Mouse (Mus musculus) midbrain, postnatal 0 days (tissue): Measurements from ENCODE around the gene Sufu. TPM values are rescaled to one million over a fixed set of nuclear protein-coding genes. Genes with fewer than 3 reads are reported as not detected.
A peak's percentile ranks its signal among the peaks of the same experiment; 100 is the strongest.

Experiments used
- ATAC-seq: fragments of 200-750 bp; cut with Nextera tagmentation; 2 replicates; pipeline ENCODE4 v1.8.0; 2017; ENCODE audit warnings: moderate number of reproducible peaks, mild to moderate bottlenecking, moderate TSS enrichment, moderate library complexity; ENCODE audit not compliant: low FRiP score
- DNase-seq: peaks from one replicate; pipeline ENCODE4 v3.0.0-alpha.2; 2015; ENCODE audit warnings: low spot score
- H3K27ac ChIP-seq: fragments of 300-500 bp; sonication (generic); 2 replicates; pipeline ENCODE4 v1.5.1; 2014; ENCODE audit warnings: low read depth, mild to moderate bottlenecking, low read length, mixed read lengths
- H3K27me3 ChIP-seq: fragments of 300-500 bp; sonication (generic); 2 replicates; pipeline ENCODE4 v1.6.1; 2014; ENCODE audit warnings: low read length, control low read depth, mixed read lengths; ENCODE audit not compliant: insufficient read depth
- H3K36me3 ChIP-seq: fragments of 300-500 bp; sonication (generic); 2 replicates; pipeline ENCODE4 v1.6.1; 2014; ENCODE audit warnings: low read length, control low read depth, mixed read lengths; ENCODE audit not compliant: insufficient read depth
- H3K4me1 ChIP-seq: fragments of 300-500 bp; sonication (generic); 2 replicates; pipeline ENCODE4 v1.6.1; 2014; ENCODE audit warnings: mild to moderate bottlenecking, control low read depth, antibody characterized with exemption, low read length, mixed read lengths; ENCODE audit not compliant: insufficient read depth
- H3K4me2 ChIP-seq: fragments of 300-500 bp; sonication (generic); 2 replicates; pipeline ENCODE4 v1.6.1; 2014; ENCODE audit warnings: low read depth, mild to moderate bottlenecking, low read length, mixed read lengths; ENCODE audit not compliant: poor library complexity, severe bottlenecking
- H3K4me3 ChIP-seq: fragments of 300-500 bp; sonication (generic); 2 replicates; pipeline ENCODE4 v1.5.1; 2014; ENCODE audit warnings: low read depth, mild to moderate bottlenecking, low read length, moderate library complexity
- H3K9ac ChIP-seq: fragments of 300-500 bp; sonication (generic); replicated peaks from 2 replicates; pipeline ENCODE4 v1.6.1; 2014; ENCODE audit warnings: mild to moderate bottlenecking, low read length, moderate library complexity, mixed read lengths; ENCODE audit not compliant: poor library complexity, severe bottlenecking
- H3K9me3 ChIP-seq: fragments of 300-500 bp; sonication (generic); 2 replicates; pipeline ENCODE4 v1.6.1; 2016; ENCODE audit warnings: low read length, control low read depth
- CTCF ChIP-seq: IDR thresholded peaks from 2 replicates; pipeline ENCODE4 v1.5.1; 2016; ENCODE audit warnings: antibody characterized with exemption, mild to moderate bottlenecking
- WGBS: fragments of 180-500 bp; shearing (Covaris S2); extraction: QIAGEN DNeasy Blood & Tissue Kit; methylation state at CpG from one replicate; pipeline ENCODE4 v1.1.7; 2014; 5-methylcytosine and 5-hydroxymethylcytosine counted together
- polyA plus RNA-seq: library from polyadenylated mRNA; unstranded; fragments of >200 nt; fragmentation: Nextera tagmentation; extraction: Ambion mirVana; gene quantifications from 2 replicates; pipeline ENCODE4 v1.2.1, GENCODE M21; 2015
- total RNA-seq: library from RNA; depleted of rRNA; stranded (reverse); fragments of >200 nt; gene quantifications from 2 replicates; pipeline ENCODE4 v1.2.3, GENCODE M21; 2014

Gene Sufu
- total and polyA plus RNA-seq, 2 experiments from 2014 or later: 11.5 to 13.2 TPM

- DNase-seq (no peak), ATAC-seq (no peak)
- Histone ChIP-seq H3K27ac (0 out of 2 replicates have a peak overlapping the region, but pooled peaks have one; percentile 18), H3K36me3 (peaks cover 21% of the 10 kb centered on the region), H3K4me2 (no peak overlapping the region), H3K27me3 (no peaks in the 10 kb centered on the region), H3K9ac (no peak overlapping the region), H3K4me3 (no peak overlapping the region), H3K9me3 (no peaks in the 10 kb centered on the region), H3K4me1 (0 out of 2 replicates have a peak, but pooled peaks cover 3% of the 10 kb centered on the region)
- TF ChIP-seq CTCF: no peak
- WGBS: 92% methylated on average over 4 of the region's 4 CpGs
These were observed 81.5 kb downstream of the Sufu start for GRCm38 (mm10) chr19:46478242-46478641.

GRCm38 (mm10) chr19:46478826-46479225, 82.1 kb downstream of the Sufu start:
- DNase-seq (no peak), ATAC-seq (no peak)
- 0 out of 2 replicates have a peak overlapping the region, but pooled peaks have one; percentile 3 for H3K27ac ChIP-seq
- H3K27me3 ChIP-seq: no peaks in the 10 kb centered on the region
- H3K4me3 ChIP-seq: no peak overlapping the region
- no peaks in the 10 kb centered on the region for H3K9me3 ChIP-seq
- no peak overlapping the region for H3K4me2 ChIP-seq
- H3K9ac ChIP-seq: no peak overlapping the region
- WGBS: 73% methylated on average over 5 of the region's 5 CpGs
- 0 out of 2 replicates have a peak, but pooled peaks cover 3% of the 10 kb centered on the region for H3K4me1 ChIP-seq
- no peak for TF ChIP-seq CTCF
- H3K36me3 ChIP-seq: peaks cover 15% of the 10 kb centered on the region

- H3K9ac ChIP-seq: no peak overlapping the region
- peaks cover 7% of the 10 kb centered on the region; the same call in 1 of the 2 replicates for H3K4me1 ChIP-seq
- peaks cover 11% of the 10 kb centered on the region for H3K36me3 ChIP-seq
- H3K4me2 ChIP-seq: no peak overlapping the region
- whole genome bisulfite sequencing: 75% methylated on average over 21 of the region's 21 CpGs
- H3K9me3 ChIP-seq: no peaks in the 10 kb centered on the region
- ATAC-seq: no peak
- TF ChIP-seq CTCF: no peak
- DNase-seq: no peak
- no peak overlapping the region for H3K27ac ChIP-seq
- H3K4me3 ChIP-seq: no peak overlapping the region
- H3K27me3 ChIP-seq: no peaks in the 10 kb centered on the region
These were observed 82.8 kb downstream of the Sufu start for GRCm38 (mm10) chr19:46479306-46480075.

DNA sequence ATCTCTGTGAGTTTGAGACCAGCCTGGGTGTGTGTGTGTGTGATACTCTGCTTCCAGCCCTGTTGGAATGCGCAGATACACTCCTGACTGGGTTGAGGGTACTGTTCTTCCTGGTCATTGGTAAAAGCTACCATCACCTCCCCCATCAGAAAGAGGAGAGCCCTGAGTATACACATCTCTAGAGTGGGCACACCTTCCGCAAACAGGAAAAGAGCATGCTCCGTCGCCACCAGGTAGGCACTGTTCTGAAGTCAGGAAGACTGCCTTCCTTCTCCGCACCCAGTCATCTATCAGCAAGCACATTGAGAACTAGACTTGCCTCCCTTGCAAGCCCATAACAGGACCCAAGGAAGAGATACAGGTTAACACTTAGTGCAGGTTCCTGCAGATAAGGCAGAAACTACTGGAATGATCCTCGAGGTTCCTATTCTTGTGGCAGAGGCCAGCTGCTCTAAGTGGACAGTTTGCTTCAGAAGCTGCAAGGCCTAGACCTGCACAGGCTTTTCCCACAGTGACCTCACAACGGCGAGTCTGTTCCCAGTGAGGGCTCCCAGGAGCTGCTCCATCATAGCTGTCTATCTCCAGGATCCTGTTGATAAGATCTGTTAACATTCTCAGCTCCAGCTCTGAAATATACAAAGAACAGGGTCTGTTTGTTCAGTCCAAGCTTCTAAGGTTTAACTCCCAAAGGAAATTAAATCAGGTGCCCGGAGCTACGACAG, 84.1 kb downstream of the Sufu start:
- DNase-seq (no peak), ATAC-seq (no peak)
- Histone ChIP-seq H3K9me3 (no peaks in the 10 kb centered on the region), H3K36me3 (peaks cover 8% of the 10 kb centered on the region), H3K9ac (no peak overlapping the region), H3K27ac (peak overlapping the region; percentile 44; the same call in 1 of the 2 replicates), H3K4me2 (no peak overlapping the region), H3K27me3 (no peaks in the 10 kb centered on the region), H3K4me3 (no peak overlapping the region), H3K4me1 (peaks cover 7% of the 10 kb centered on the region; the same call in 1 of the 2 replicates)
- 59% methylated on average over 10 of the region's 10 CpGs for WGBS
- no peak for TF ChIP-seq CTCF

DNA sequence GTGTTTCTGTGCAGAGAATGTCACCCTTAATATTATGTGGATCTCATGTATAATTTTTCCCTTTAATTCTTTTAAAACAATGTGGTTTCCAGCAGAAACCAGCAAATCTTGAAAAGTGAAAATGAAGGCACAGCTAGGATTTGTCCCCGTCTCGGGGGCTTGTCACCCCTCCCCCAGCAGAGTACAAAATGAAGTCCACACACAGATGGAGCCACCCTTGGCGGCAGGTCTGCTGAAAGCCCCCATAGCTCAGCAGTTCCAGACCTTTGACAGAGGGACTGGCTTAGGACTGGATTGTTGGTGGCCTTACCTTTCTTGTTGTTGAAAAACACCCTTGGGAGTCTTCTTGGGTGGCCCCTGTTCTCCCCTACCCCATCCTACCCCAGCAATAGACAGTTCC, 84.7 kb downstream of the Sufu start:
- Histone ChIP-seq H3K4me1 (peaks cover 7% of the 10 kb centered on the region; the same call in 1 of the 2 replicates), H3K4me2 (no peak overlapping the region), H3K4me3 (no peak overlapping the region), H3K36me3 (peaks cover 8% of the 10 kb centered on the region), H3K27ac (peak overlapping the region; percentile 44; the same call in 1 of the 2 replicates), H3K27me3 (no peaks in the 10 kb centered on the region), H3K9me3 (no peaks in the 10 kb centered on the region), H3K9ac (no peak overlapping the region)
- DNase-seq: no peak
- TF ChIP-seq CTCF: no peak
- ATAC-seq: no peak
- whole genome bisulfite sequencing: 11% methylated on average over 3 of the region's 3 CpGs
